Mouse (Mus musculus) kidney, postnatal 14 days (tissue): ENCODE results near the gene Ptch1.

Source experiments
- DNase-seq: peaks from one replicate; pipeline ENCODE4 v3.0.0; 2022; ENCODE audit warnings: mixed read lengths

The Ptch1 gene

GRCm38 (mm10) chr13:63530371-63530764 is 43.0 kb downstream of the Ptch1 start:
- no peak for DNase-seq

GRCm38 (mm10) chr13:63529602-63530370 is 43.6 kb downstream of the Ptch1 start:
- no peak for DNase-seq

GRCm38 (mm10) chr13:63528852-63529251 is 44.5 kb downstream of the Ptch1 start:
- no peak for DNase-seq

GRCm38 (mm10) chr13:63528164-63528675 is 45.2 kb downstream of the Ptch1 start:
- peak; percentile 43 for DNase-seq

- no peak for DNase-seq
Observed at GRCm38 (mm10) chr13:63525571-63526197, 47.7 kb downstream of the Ptch1 start.

GRCm38 (mm10) chr13:63524608-63525570 is 48.5 kb downstream of the Ptch1 start:
- peak; percentile 30 for DNase-seq

GRCm38 (mm10) chr13:63524061-63524460 is 49.3 kb downstream of the Ptch1 start:
- peak; percentile 32 for DNase-seq

GRCm38 (mm10) chr13:63522832-63523231 is 50.6 kb downstream of the Ptch1 start:
- DNase-seq, result no peak

- DNase-seq, result no peak
Observed at GRCm38 (mm10) chr13:63520110-63520509, 53.3 kb downstream of the Ptch1 start.

- no peak for DNase-seq
Observed at GRCm38 (mm10) chr13:63516535-63516934, 56.9 kb downstream of the Ptch1 start.

- DNase-seq, result no peak
Observed at GRCm38 (mm10) chr13:63515542-63515941, 57.9 kb downstream of the Ptch1 start.

- DNase-seq, result no peak
Observed at GRCm38 (mm10) chr13:63514931-63515360, 58.5 kb downstream of the Ptch1 start.

- no peak for DNase-seq
Observed at GRCm38 (mm10) chr13:63513374-63514098, 59.9 kb downstream of the Ptch1 start.

- no peak for DNase-seq
Observed at GRCm38 (mm10) chr13:63512411-63512810, 61.0 kb downstream of the Ptch1 start.

GRCm38 (mm10) chr13:63507821-63508220 is 65.6 kb downstream of the Ptch1 start:
- no peak for DNase-seq

- DNase-seq, result no peak
Observed at GRCm38 (mm10) chr13:63507001-63507556, 66.3 kb downstream of the Ptch1 start.

- no peak for DNase-seq
Observed at GRCm38 (mm10) chr13:63506364-63506763, 67.0 kb downstream of the Ptch1 start.

GRCm38 (mm10) chr13:63502391-63502790 is 71.0 kb downstream of the Ptch1 start:
- no peak for DNase-seq

- DNase-seq, result no peak
Observed at GRCm38 (mm10) chr13:63499489-63499888, 73.9 kb downstream of the Ptch1 start.

GRCm38 (mm10) chr13:63496646-63497582 is 76.5 kb downstream of the Ptch1 start, which contains the start of gene Fancc:
TSS of gene Fancc (minus strand) at chr13:63497278.
- peak; percentile 32 for DNase-seq

- no peak for DNase-seq
Observed at GRCm38 (mm10) chr13:63487707-63488042, 85.7 kb downstream of the Ptch1 start.
